8 mouse cellular contexts compared by ENCODE assay signal in genomic region chr13:5803540-5804380, GRCm38 (mm10). TPM values are rescaled to one million over a fixed set of nuclear protein-coding genes. Genes with fewer than 3 reads are reported as not detected.
A peak's percentile ranks its signal among the peaks of the same experiment; 100 is the strongest.
DNase-seq lines count a peak whose midpoint lies in the region; ATAC-seq lines count a peak whose summit lies in the region.

No protein-coding gene starts in this region.

- H3K27me3 ChIP-seq in heart, embryonic 12.5 days (replicated peaks), result no peaks in the 10 kb centered on the region

- H3K36me3 ChIP-seq in heart, embryonic 12.5 days, result no peaks in the 10 kb centered on the region

- peaks cover 23% of the 10 kb centered on the region for H3K4me1 ChIP-seq in heart, embryonic 12.5 days (replicated peaks)

- no peak overlapping the region for H3K4me3 ChIP-seq in heart, embryonic 12.5 days

- H3K4me2 ChIP-seq in heart, embryonic 12.5 days, result no peak overlapping the region

- no peaks in the 10 kb centered on the region for H3K9me3 ChIP-seq in heart, embryonic 12.5 days (replicated peaks)

- peak; percentile 45 to 70 for DNase-seq in urinary bladder, adult 18-20 months (ENCODE audit: low spot score in 2 of 2)
- DNase-seq in urinary bladder, postnatal 10 days (ENCODE audit: low spot score), result no peak
- peak; percentile 22 for DNase-seq in embryo, embryonic 11 days
- DNase-seq in kidney, postnatal 36 days, result peak; percentile 89 to 92
- DNase-seq in left cerebral cortex, adult 11 months (ENCODE audit: low spot score), result no peak
- DNase-seq in cerebellum, adult 11 months, result no peak

- H3K9ac ChIP-seq in heart, embryonic 12.5 days, result no peak overlapping the region

- WGBS in heart, embryonic 12.5 days, result 17% methylated on average over 6 of the region's 6 CpGs

- peak overlapping the region; percentile 89 for H3K27ac ChIP-seq in heart, embryonic 12.5 days (ENCODE audit: poor library complexity, severe bottlenecking)

- peak; percentile 72; the same call in 1 of the 2 replicates for ATAC-seq in heart, embryonic 12.5 days (ENCODE audit: insufficient number of reproducible peaks, low FRiP score)
- ATAC-seq in neutrophil, adult 5-6 weeks (ENCODE audit: extremely low read depth, insufficient number of reproducible peaks, low FRiP score, poor library complexity, severe bottlenecking), result peak; percentile 74

RNA-seq across cellular contexts. Expression of gene Klf6, which starts 57.5 kb away (rescaled TPM):
- 69.6 and 74.5 TPM in 2 replicates for polyA plus RNA-seq in heart, embryonic 12.5 days (2016; fragmentation: Nextera tagmentation; extraction: Ambion mirVana)
- total RNA-seq in neutrophil, adult 5-6 weeks (2017), result 607 and 625 TPM in 2 replicates

Comparison
In these comparisons a context has a peak if more than half of its experiments do, and no peak if none do; other contexts are left out.
1. DNase-seq: peak in urinary bladder, adult 18-20 months (2 of 2), embryo, embryonic 11 days (single experiment) and kidney, postnatal 36 days (2 of 2); none in urinary bladder, postnatal 10 days (single experiment), left cerebral cortex, adult 11 months (single experiment) and cerebellum, adult 11 months (single experiment).